Mouse (Mus musculus): Measurements from ENCODE around the gene Tshb.

GRCm38 (mm10) chr3:102733050-102733449, 49.5 kb downstream of the Tshb start:
- no peak for TF ChIP-seq POLR2A (IDR thresholded peaks at IDR 0.05; ENCODE audit: borderline replicate concordance, extremely low read depth, low read depth, low read length)
- TF ChIP-seq CTCF (IDR thresholded peaks at IDR 0.05; ENCODE audit: insufficient read depth, low read length), result no peak
